Mouse (Mus musculus) bone marrow macrophage, adult 2 months (primary cell): Measurements from ENCODE around the gene Gm17571.

Source experiments
- CTCF ChIP-seq: IDR thresholded peaks from 2 replicates; pipeline ENCODE4 v1.5.1; 2012; ENCODE audit warnings: low read depth, mild to moderate bottlenecking, low read length, moderate library complexity
- POLR2A ChIP-seq: IDR thresholded peaks from 2 replicates; pipeline ENCODE4 v1.6.1; 2012; ENCODE audit warnings: mild to moderate bottlenecking, low read depth, low read length, borderline replicate concordance

DNA sequence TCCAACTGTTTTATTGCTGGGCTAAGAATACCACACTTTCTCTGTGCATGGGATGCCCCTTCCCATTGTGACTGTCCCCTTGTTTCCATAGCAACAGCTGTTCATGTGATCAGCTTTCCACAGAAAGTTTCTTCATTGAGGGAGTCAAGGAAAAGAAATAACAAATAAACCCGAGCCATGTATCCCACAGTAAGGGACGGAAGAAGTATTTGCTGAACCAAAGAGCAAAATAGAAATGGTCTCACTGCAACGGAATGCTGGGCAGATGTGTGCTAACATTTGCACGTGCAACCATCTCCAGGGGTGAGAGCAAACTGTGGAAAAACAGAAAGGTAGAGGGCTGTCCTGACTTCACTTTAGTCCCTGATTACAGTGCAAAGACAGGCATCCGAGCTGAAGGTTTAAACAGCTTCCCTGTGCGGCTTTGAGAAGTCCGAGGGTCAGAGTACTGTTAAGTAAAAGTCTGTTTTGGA lies 8.1 kb upstream of the Gm17571 start:
- no peak for TF ChIP-seq CTCF
- no peak for TF ChIP-seq POLR2A
